Mouse (Mus musculus): ENCODE results near the gene Tesk2.

Tesk2 gene

GRCm38 (mm10) chr4:116710154-116710553 is 10.6 kb upstream of the Tesk2 start:
- no peak for DNase-seq (ENCODE audit: extremely low read depth, insufficient read length, low spot score)

DNA sequence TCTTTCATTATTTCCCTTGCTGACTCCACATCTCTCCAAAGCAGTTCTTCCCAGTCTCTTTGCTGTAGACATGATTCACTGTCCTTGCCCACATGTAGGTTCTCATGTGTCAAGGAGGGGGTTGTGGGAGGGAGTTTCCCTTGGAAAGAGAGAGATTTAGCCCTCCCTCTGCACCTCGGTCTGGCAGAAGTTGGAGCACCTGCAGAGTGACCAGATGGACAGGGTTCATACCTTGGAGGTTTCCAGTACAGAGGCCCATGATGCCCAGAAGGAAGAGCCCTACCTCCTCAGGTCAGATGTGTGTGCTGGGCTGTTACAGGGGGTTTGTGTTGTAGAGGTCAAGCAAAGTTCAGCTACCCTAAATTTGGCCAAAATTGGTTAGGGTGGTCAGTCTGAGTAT is 8.2 kb upstream of the Tesk2 start:
- no peak for DNase-seq (ENCODE audit: extremely low read depth, insufficient read length, low spot score)

GRCm38 (mm10) chr4:116719396-116719795 is 1.4 kb upstream of the Tesk2 start:
- peak; percentile 32 for DNase-seq (ENCODE audit: extremely low read depth, insufficient read length, low spot score)

DNA sequence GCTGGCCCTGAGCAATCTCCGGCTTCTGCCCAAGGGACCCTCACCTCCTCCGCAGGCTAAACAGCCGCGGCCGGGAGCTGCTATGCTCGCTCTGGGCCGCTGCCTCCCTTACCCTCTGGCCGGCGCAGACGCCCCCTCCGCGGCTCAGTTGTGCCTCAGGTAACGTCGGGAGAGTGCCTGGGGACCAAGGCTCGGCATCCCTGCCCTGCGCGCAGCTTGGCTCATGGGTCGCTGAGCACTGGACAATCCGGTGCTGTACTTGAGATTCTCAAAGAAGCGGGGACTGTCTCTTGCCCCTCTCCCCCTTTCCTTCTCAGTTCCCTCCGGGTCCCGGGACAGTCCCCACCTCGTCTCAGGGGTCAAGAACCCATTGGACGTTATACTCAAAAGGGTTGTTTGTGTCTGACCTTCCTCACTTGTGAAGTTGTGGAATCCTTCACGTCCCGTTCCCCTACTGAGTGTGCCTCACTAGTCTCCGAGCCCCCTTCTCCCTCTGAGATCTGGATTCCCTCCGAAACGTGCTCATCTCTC is 415 bp downstream of the Tesk2 start:
- no peak for DNase-seq (ENCODE audit: extremely low read depth, insufficient read length, low spot score)

- DNase-seq (ENCODE audit: extremely low read depth, insufficient read length, low spot score), result no peak
Measured at GRCm38 (mm10) chr4:116722230-116722629, 1.5 kb downstream of the Tesk2 start.

DNA sequence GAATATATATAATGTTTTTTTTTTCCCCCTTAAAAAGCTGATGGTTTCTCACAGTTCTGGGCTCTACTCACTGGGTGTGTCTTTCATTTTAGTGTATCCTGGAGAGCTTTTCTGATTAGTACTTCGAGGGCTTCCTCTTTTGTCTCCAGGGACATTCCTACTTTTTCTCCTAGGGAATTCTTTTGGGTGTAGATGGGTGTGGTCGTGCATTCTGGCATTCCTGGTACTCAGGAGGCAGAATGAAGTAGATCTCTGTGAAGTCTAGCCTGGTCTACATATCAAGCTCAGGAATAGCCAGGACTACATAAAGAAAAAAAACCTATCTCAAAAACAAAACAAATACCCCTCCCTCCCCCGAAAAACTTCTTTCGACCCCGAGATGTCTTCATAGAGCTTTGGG is 4.7 kb downstream of the Tesk2 start:
- DNase-seq (ENCODE audit: extremely low read depth, insufficient read length, low spot score), result peak; percentile 21

GRCm38 (mm10) chr4:116727401-116727800 is 6.7 kb downstream of the Tesk2 start:
- no peak for DNase-seq (ENCODE audit: extremely low read depth, insufficient read length, low spot score)

- DNase-seq (ENCODE audit: extremely low read depth, insufficient read length, low spot score), result no peak
Measured at GRCm38 (mm10) chr4:116729532-116729931, 8.8 kb downstream of the Tesk2 start.

- no peak for DNase-seq (ENCODE audit: extremely low read depth, insufficient read length, low spot score)
Measured at GRCm38 (mm10) chr4:116731077-116731476, 10.3 kb downstream of the Tesk2 start.

DNA sequence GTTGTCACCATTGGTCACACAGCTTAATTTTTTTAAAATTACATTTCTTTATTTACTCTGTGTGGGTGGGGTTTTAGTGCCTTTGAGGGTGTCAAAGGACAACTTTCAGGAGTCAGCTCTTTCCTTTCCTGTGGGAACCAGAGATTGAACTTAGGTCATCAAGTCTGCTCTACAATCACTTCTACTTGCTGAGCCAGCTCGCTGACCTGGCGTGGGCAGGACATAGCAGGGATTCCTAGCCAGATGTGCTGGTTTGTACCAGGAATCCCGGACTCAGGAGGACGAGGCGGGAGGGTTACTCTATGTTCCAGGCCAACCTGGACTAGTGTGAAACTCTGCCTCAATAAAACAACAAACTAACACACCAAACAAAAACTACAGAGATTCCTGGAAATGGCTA is 11.6 kb downstream of the Tesk2 start:
- no peak for DNase-seq (ENCODE audit: extremely low read depth, insufficient read length, low spot score)

GRCm38 (mm10) chr4:116734996-116735395 is 14.2 kb downstream of the Tesk2 start:
- DNase-seq (ENCODE audit: extremely low read depth, insufficient read length, low spot score), result no peak

GRCm38 (mm10) chr4:116738972-116739751 is 18.4 kb downstream of the Tesk2 start:
- DNase-seq (ENCODE audit: extremely low read depth, insufficient read length, low spot score), result no peak

- no peak for DNase-seq (ENCODE audit: extremely low read depth, insufficient read length, low spot score)
Measured at GRCm38 (mm10) chr4:116749750-116750149, 29.0 kb downstream of the Tesk2 start.

- no peak for DNase-seq (ENCODE audit: extremely low read depth, insufficient read length, low spot score)
Measured at GRCm38 (mm10) chr4:116761914-116762313, 41.2 kb downstream of the Tesk2 start.

GRCm38 (mm10) chr4:116764001-116764400 is 43.3 kb downstream of the Tesk2 start:
- DNase-seq (ENCODE audit: extremely low read depth, insufficient read length, low spot score), result peak; percentile 20

- no peak for DNase-seq (ENCODE audit: extremely low read depth, insufficient read length, low spot score)
Measured at GRCm38 (mm10) chr4:116768510-116768909, 47.8 kb downstream of the Tesk2 start.

GRCm38 (mm10) chr4:116769060-116769459 is 48.3 kb downstream of the Tesk2 start:
- DNase-seq (ENCODE audit: extremely low read depth, insufficient read length, low spot score), result peak; percentile 41

GRCm38 (mm10) chr4:116776391-116776790 is 55.6 kb downstream of the Tesk2 start:
- DNase-seq (ENCODE audit: extremely low read depth, insufficient read length, low spot score), result no peak

GRCm38 (mm10) chr4:116777079-116777478 is 56.3 kb downstream of the Tesk2 start:
- DNase-seq (ENCODE audit: extremely low read depth, insufficient read length, low spot score), result no peak

- DNase-seq (ENCODE audit: extremely low read depth, insufficient read length, low spot score), result no peak
Measured at GRCm38 (mm10) chr4:116780541-116780940, 59.8 kb downstream of the Tesk2 start.

DNA sequence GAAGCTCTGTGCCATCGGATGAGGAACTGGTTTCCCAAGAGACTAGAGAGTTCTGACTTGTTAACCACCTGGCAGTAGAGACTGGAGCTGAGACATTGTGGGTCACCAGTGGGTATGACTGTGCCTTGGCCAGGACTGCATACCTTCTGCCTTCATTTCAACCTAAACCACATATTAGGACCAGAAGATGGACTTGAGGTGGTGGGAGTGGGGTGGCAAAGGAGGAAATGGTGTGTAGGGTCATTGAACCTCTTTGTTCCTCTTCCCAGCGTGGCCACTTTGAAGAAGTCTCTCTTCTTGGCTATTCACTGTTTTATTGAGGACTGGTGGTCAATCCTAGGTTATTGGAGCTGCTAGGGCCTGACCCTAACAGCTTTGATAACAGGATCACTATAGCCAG is 60.6 kb downstream of the Tesk2 start:
- DNase-seq (ENCODE audit: extremely low read depth, insufficient read length, low spot score), result no peak

- DNase-seq (ENCODE audit: extremely low read depth, insufficient read length, low spot score), result no peak
Measured at GRCm38 (mm10) chr4:116782171-116782570, 61.4 kb downstream of the Tesk2 start.
